Mouse (Mus musculus) cortical plate, adult 2 months (tissue): Measurements from ENCODE around the gene Immt. TPM values are rescaled to one million over a fixed set of nuclear protein-coding genes. Genes with fewer than 3 reads are reported as not detected.
"Not testable (repeated sequence)": the region's sequence is repeated elsewhere in the genome, so short reads cannot be mapped to it uniquely, and the experiment has no call there.

ENCODE experiments used
- H3K27ac ChIP-seq: fragments of 200-500 bp; 2 replicates; pipeline ENCODE4 v1.5.1; 2012; ENCODE audit warnings: low read length, control low read depth, inconsistent platforms; ENCODE audit not compliant: insufficient read depth
- H3K4me1 ChIP-seq: fragments of 200-500 bp; 2 replicates; pipeline ENCODE4 v1.6.1; 2011; ENCODE audit warnings: low read length; ENCODE audit not compliant: control insufficient read depth, insufficient read depth
- H3K4me3 ChIP-seq: fragments of 200-500 bp; 2 replicates; pipeline ENCODE4 v1.5.1; 2011; ENCODE audit warnings: mild to moderate bottlenecking, low read length, control low read depth; ENCODE audit not compliant: insufficient read depth
- CTCF ChIP-seq: fragments of 200-500 bp; IDR thresholded peaks from 2 replicates; pipeline ENCODE4 v1.5.1; 2011; ENCODE audit warnings: mild to moderate bottlenecking, control low read depth, low read length; ENCODE audit not compliant: insufficient read depth; ENCODE audit errors: extremely low read depth
- POLR2A ChIP-seq: fragments of 200-500 bp; IDR thresholded peaks from 2 replicates; pipeline ENCODE4 v1.6.1; 2011; ENCODE audit warnings: mild to moderate bottlenecking, low read length, control low read depth; ENCODE audit not compliant: insufficient read depth; ENCODE audit errors: extremely low read depth
- polyA plus RNA-seq: library from polyadenylated mRNA; depleted of rRNA; stranded (reverse); fragments of >200 nt; gene quantifications from 2 replicates; pipeline ENCODE4 v1.2.3, GENCODE M21; 2012; rRNA removed

Immt gene
- polyA plus RNA-seq, 1 experiment = 85.2 TPM

DNA sequence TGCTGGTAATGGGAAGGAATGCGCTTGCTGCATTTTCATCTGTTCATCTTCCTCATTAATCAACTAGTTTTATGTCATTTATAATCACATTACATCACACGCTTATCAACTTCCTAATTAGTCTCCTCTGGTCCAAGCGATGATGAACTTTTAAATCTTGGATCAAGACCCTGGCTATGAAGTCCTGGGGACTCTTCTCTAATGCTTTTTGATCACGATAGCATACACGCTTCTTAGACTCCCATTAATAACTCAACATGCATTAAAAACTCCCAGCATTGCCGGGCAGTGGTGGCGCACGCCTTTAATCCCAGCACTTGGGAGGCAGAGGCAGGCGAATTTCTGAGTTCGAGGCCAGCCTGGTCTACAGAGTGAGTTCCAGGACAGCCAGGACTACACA lies 78.3 kb downstream of the Immt start:
- H3K4me1 ChIP-seq = no peaks in the 10 kb centered on the region; the same call in 1 of the 2 replicates
- peak overlapping the region; percentile 74 for H3K4me3 ChIP-seq
- H3K27ac ChIP-seq = no peak overlapping the region
- TF ChIP-seq CTCF (no peak), POLR2A (no peak)

DNA sequence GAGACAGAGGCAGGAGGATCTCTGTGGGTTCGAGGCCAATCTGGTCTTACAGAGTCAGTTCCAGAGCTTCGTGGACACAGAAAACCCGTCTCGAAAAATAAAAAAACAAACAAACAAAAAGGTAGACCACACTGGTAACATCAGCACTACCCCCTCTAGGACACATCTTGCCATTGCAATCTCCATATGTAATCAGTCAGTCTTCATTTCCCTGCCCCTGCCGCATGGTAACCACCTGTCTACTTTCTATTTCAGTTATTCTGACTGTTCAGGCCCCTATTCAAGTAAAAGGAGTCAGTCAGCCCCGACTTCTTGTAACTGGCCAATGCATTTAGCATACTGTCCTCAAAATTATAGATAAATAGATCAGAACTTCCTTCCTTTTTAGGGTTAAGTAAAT lies 78.7 kb downstream of the Immt start:
- H3K4me3 ChIP-seq = peak overlapping the region; percentile 74
- no peak overlapping the region for H3K27ac ChIP-seq
- H3K4me1 ChIP-seq = no peaks in the 10 kb centered on the region; the same call in 1 of the 2 replicates
- TF ChIP-seq POLR2A (no peak), CTCF (no peak)

- Histone ChIP-seq H3K4me1 (no peaks in the 10 kb centered on the region; the same call in 1 of the 2 replicates), H3K27ac (no peak overlapping the region), H3K4me3 (no peak overlapping the region)
- TF ChIP-seq POLR2A (no peak), CTCF (no peak)
Measured at GRCm38 (mm10) chr6:71911686-71912450, 80.7 kb downstream of the Immt start.

GRCm38 (mm10) chr6:71920752-71921151 lies 89.6 kb downstream of the Immt start:
- Histone ChIP-seq H3K4me1 (0 out of 2 replicates have a peak, but pooled peaks cover 2% of the 10 kb centered on the region), H3K27ac (no peak overlapping the region), H3K4me3 (no peak overlapping the region)
- TF ChIP-seq CTCF (no peak), POLR2A (no peak)

- not testable (repeated sequence) for H3K27ac ChIP-seq, H3K4me3 ChIP-seq, H3K4me1 ChIP-seq
Measured at GRCm38 (mm10) chr6:71925233-71925632, 94.1 kb downstream of the Immt start.

Other genes with a start within 250 kb of the Immt start
- gene Kdm3a, start 198.3 kb upstream of the Immt start, polyA plus RNA-seq = 34.8 and 35.8 TPM in 2 replicates
- gene Reep1, start 123.8 kb upstream of the Immt start, polyA plus RNA-seq = 76.3 and 79.2 TPM in 2 replicates
- 17.3 and 17.9 TPM in 2 replicates for gene Mrpl35, start 4.4 kb upstream of the Immt start, polyA plus RNA-seq
- gene Ptcd3, start 77.4 kb downstream of the Immt start, polyA plus RNA-seq = 52.3 and 56.9 TPM in 2 replicates
- 16.6 and 17.6 TPM in 2 replicates for gene Polr1a, start 77.7 kb downstream of the Immt start, polyA plus RNA-seq